Mouse (Mus musculus) neural tube, embryonic 13.5 days (tissue): ENCODE results near the gene Pdzd3. TPM values are rescaled to one million over a fixed set of nuclear protein-coding genes. Genes with fewer than 3 reads are reported as not detected.

Experiments used
- ATAC-seq: fragments of 200-750 bp; cut with Nextera tagmentation; 2 replicates; pipeline ENCODE4 v1.8.0; 2017; ENCODE audit warnings: low read depth, mild to moderate bottlenecking, moderate TSS enrichment, moderate library complexity
- H3K27ac ChIP-seq: fragments of 300-500 bp; sonication (generic); replicated peaks from 2 replicates; pipeline ENCODE4 v1.5.1; 2015; ENCODE audit warnings: moderate library complexity, mild to moderate bottlenecking, inconsistent platforms
- H3K27me3 ChIP-seq: fragments of 300-500 bp; sonication (generic); 2 replicates; pipeline ENCODE4 v1.6.1; 2015; ENCODE audit warnings: mild to moderate bottlenecking, inconsistent platforms
- H3K36me3 ChIP-seq: fragments of 300-500 bp; sonication (generic); 2 replicates; pipeline ENCODE4 v1.6.1; 2015; ENCODE audit warnings: mild to moderate bottlenecking, inconsistent platforms
- H3K4me1 ChIP-seq: fragments of 300-500 bp; sonication (generic); replicated peaks from 2 replicates; pipeline ENCODE4 v1.6.1; 2015; ENCODE audit warnings: inconsistent platforms
- H3K4me2 ChIP-seq: fragments of 300-500 bp; sonication (generic); 2 replicates; pipeline ENCODE4 v1.6.1; 2015; ENCODE audit warnings: inconsistent platforms, mild to moderate bottlenecking, moderate library complexity
- H3K4me3 ChIP-seq: fragments of 300-500 bp; sonication (generic); 2 replicates; pipeline ENCODE4 v1.5.1; 2015; ENCODE audit warnings: mild to moderate bottlenecking, inconsistent platforms
- H3K9ac ChIP-seq: fragments of 300-500 bp; sonication (generic); 2 replicates; pipeline ENCODE4 v1.6.1; 2015; ENCODE audit warnings: moderate library complexity, mild to moderate bottlenecking, inconsistent platforms
- H3K9me3 ChIP-seq: fragments of 300-500 bp; sonication (generic); 2 replicates; pipeline ENCODE4 v1.6.1; 2016; ENCODE audit warnings: inconsistent platforms
- WGBS: fragments of 180-500 bp; shearing (Covaris S2); methylation state at CpG from one replicate; pipeline ENCODE4 v1.1.7; 2015; 5-methylcytosine and 5-hydroxymethylcytosine counted together
- polyA plus RNA-seq: library from polyadenylated mRNA; unstranded; fragments of >200 nt; fragmentation: Nextera tagmentation; extraction: Ambion mirVana; gene quantifications from 2 replicates; pipeline ENCODE4 v1.2.1, GENCODE M21; 2015

Gene Pdzd3
- polyA plus RNA-seq, 1 experiment from 2014 or later, result 0.33 TPM

DNA sequence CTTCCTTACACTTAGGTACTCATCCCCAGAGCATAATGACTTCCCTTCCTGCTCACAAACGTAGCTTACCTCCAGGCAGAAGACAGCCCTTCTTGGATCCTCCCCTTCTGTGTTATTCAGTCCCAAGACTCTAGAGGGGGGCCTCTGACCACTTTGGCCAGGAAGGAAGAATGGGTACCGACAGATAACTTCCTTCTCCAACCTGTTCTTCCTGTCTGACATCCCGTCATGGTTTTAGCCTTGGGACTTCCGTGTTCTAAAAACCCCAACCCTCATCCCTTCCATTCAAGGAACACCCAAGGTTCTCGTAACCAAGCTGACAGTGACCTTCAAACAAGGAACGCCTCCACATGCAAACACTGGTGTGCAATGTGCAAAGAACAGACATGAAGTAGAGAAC is 17.2 kb upstream of the Pdzd3 start, which contains the start of gene Nlrx1:
Nlrx1 (minus strand) TSS at position 168 of the 400 bp plus-strand sequence.
- H3K4me1 ChIP-seq, result peaks cover 30% of the 10 kb centered on the region
- peaks cover 6% of the 10 kb centered on the region for H3K36me3 ChIP-seq
- peak; percentile 24; the same call in 1 of the 2 replicates for ATAC-seq
- H3K9me3 ChIP-seq, result no peaks in the 10 kb centered on the region
- H3K4me3 ChIP-seq, result peak within 1 kb of the TSS; percentile 39
- WGBS, result 86% methylated on average over 6 of the region's 6 CpGs
- peak within 1 kb of the TSS; percentile 72 for H3K9ac ChIP-seq
- H3K4me2 ChIP-seq, result peak within 1 kb of the TSS; percentile 59
- H3K27ac ChIP-seq, result peak within 1 kb of the TSS; percentile 63
- no peaks in the 10 kb centered on the region for H3K27me3 ChIP-seq

GRCm38 (mm10) chr9:44268027-44268360 is 16.7 kb upstream of the Pdzd3 start:
- H3K27ac ChIP-seq, result peak overlapping the region; percentile 63
- WGBS, result 7% methylated on average over 28 of the region's 28 CpGs

DNA sequence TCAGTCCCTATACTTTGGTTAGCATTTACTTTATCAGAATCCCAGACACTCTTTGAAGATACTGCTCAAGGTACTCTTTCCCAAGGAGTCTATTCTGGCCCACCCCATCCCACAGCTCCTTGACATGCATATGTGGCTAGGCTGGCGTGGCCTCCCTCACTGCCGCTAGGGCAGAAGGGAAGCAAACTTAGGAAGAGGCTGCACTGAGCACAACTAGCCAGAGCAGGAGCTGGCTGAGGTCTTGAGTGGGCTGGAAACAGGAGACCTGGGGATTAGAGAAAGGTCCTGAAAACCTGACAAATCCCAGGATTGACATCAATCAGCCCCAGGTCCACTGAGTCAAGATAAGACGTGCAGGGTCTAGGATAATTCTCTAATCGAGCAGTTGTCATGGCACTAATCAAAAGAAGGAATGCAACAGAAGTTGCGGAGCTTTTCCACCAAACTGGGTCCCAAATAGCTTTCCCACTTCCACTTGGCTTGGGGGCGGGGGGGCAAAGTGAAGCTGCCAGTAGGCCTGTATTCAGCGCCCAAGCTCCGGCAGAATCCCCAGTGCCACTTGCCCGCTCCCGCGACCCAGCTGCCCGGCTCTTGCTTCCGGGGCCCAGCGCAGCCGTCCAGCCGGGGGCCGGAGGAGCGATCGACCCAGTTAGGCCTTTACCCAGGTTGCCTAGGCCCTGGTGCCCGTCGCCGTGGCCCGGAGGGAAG is 16.2 kb upstream of the Pdzd3 start:
- Histone ChIP-seq H3K4me1 (peaks cover 30% of the 10 kb centered on the region), H3K27ac (peak overlapping the region; percentile 63), H3K4me3 (peak overlapping the region; percentile 39), H3K27me3 (no peaks in the 10 kb centered on the region), H3K9me3 (no peaks in the 10 kb centered on the region), H3K9ac (peak overlapping the region; percentile 72), H3K36me3 (no peaks in the 10 kb centered on the region), H3K4me2 (peak overlapping the region; percentile 59)
- WGBS, result 10% methylated on average over 23 of the region's 23 CpGs
- peak; percentile 48; the same call in 1 of the 2 replicates for ATAC-seq

More at GRCm38 (mm10) chr9:44268027-44268360, 16.7 kb upstream of the Pdzd3 start:
- Histone ChIP-seq H3K27me3 (no peaks in the 10 kb centered on the region), H3K4me2 (peak overlapping the region; percentile 59), H3K9me3 (no peaks in the 10 kb centered on the region), H3K9ac (peak overlapping the region; percentile 72), H3K4me3 (peak overlapping the region; percentile 39), H3K4me1 (peaks cover 30% of the 10 kb centered on the region), H3K36me3 (peaks cover 2% of the 10 kb centered on the region)
- peak; percentile 76 for ATAC-seq

DNA sequence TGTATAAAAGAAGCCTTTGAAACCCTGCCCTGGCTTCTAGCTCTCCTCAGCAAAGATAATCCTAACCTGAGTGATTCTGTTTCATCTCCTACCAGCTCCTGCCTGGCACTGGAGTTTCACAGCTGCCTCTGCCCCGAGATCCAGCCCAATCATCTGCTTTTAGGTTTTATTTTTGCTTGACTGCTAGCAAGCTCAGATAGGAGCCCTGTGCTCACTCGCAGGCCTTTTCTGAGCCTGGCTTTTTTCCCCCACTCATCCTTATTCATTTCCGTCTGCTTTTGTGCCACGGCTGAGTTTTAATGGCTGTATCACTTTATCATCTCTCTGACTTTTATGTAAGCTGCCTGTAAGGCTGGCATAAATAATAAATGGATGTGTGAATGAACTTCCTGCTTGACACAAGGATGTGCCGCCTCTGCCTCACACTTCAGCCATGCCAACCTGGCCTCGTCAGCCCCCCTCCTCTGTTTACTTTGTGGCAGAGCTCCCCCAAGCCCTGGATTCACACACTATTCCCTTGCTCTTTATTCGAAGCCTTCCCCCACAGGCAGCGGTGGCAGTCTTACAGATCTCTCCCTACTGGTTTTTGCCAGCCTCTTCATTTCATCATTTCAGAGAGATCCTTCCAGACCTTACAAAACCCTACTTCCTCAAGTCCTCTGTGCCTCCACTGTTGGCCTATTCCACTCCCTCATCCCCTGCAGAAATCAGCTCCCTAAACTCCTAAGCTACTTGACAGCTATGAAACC is 15.4 kb upstream of the Pdzd3 start:
- H3K36me3 ChIP-seq, result no peaks in the 10 kb centered on the region
- 48% methylated on average over 8 of the region's 8 CpGs for WGBS
- H3K27ac ChIP-seq, result peak overlapping the region; percentile 63
- H3K27me3 ChIP-seq, result no peaks in the 10 kb centered on the region
- ATAC-seq, result no peak
- H3K9me3 ChIP-seq, result no peaks in the 10 kb centered on the region
- H3K4me1 ChIP-seq, result peaks cover 30% of the 10 kb centered on the region
- no peak overlapping the region for H3K4me3 ChIP-seq
- H3K4me2 ChIP-seq, result 0 out of 2 replicates have a peak overlapping the region, but pooled peaks have one; percentile 59
- H3K9ac ChIP-seq, result peak overlapping the region; percentile 72

GRCm38 (mm10) chr9:44261388-44261787 is 10.1 kb upstream of the Pdzd3 start:
- Histone ChIP-seq H3K9ac (no peak overlapping the region), H3K9me3 (no peaks in the 10 kb centered on the region), H3K4me1 (peaks cover 12% of the 10 kb centered on the region; the same call in 1 of the 2 replicates), H3K4me3 (no peak overlapping the region), H3K4me2 (no peak overlapping the region), H3K36me3 (no peaks in the 10 kb centered on the region), H3K27ac (no peak overlapping the region), H3K27me3 (no peaks in the 10 kb centered on the region)
- ATAC-seq, result no peak
- 80% methylated on average over 14 of the region's 14 CpGs for WGBS

- Histone ChIP-seq H3K9ac (no peak overlapping the region), H3K9me3 (no peaks in the 10 kb centered on the region), H3K4me3 (no peak overlapping the region), H3K4me1 (peaks cover 24% of the 10 kb centered on the region), H3K27me3 (no peaks in the 10 kb centered on the region), H3K4me2 (no peak overlapping the region), H3K27ac (no peak overlapping the region), H3K36me3 (no peaks in the 10 kb centered on the region)
- ATAC-seq, result no peak
- 77% methylated on average over 10 of the region's 10 CpGs for WGBS
Observed at GRCm38 (mm10) chr9:44259014-44259413, 7.7 kb upstream of the Pdzd3 start.

- 78% methylated on average over 8 of the region's 8 CpGs for WGBS
- Histone ChIP-seq H3K4me3 (no peak overlapping the region), H3K4me2 (no peak overlapping the region), H3K36me3 (no peaks in the 10 kb centered on the region), H3K9me3 (no peaks in the 10 kb centered on the region), H3K4me1 (peaks cover 38% of the 10 kb centered on the region), H3K9ac (no peak overlapping the region), H3K27me3 (no peaks in the 10 kb centered on the region), H3K27ac (no peak overlapping the region)
- ATAC-seq, result no peak
Observed at GRCm38 (mm10) chr9:44256213-44256612, 4.9 kb upstream of the Pdzd3 start.

DNA sequence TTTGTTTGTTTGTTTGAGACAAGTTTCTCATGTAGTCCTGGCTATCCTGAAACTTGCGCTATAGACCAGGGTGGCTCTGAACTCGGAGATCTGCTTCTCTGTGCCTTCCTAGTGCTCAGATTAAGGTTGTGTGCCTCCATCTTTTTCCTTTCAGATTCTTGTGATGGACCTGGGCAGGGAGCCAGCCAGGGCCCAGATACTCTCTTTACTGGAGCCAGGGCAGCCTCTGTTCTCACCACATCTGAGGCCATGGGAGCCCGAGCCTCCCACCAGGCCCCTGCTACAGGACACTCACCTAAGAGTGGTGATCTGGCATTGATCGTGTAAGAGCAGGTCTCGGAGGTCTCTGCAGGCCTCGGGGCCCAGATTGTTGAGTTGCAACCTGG is 3.9 kb upstream of the Pdzd3 start:
- no peaks in the 10 kb centered on the region for H3K36me3 ChIP-seq
- H3K4me2 ChIP-seq, result peak overlapping the region; percentile 9; the same call in 1 of the 2 replicates
- no peaks in the 10 kb centered on the region for H3K9me3 ChIP-seq
- ATAC-seq, result peak; percentile 64
- no peaks in the 10 kb centered on the region for H3K27me3 ChIP-seq
- no peak overlapping the region for H3K4me3 ChIP-seq
- no peak overlapping the region for H3K9ac ChIP-seq
- H3K27ac ChIP-seq, result peak overlapping the region; percentile 82
- peaks cover 44% of the 10 kb centered on the region for H3K4me1 ChIP-seq
- WGBS, result 56% methylated on average over 6 of the region's 6 CpGs

DNA sequence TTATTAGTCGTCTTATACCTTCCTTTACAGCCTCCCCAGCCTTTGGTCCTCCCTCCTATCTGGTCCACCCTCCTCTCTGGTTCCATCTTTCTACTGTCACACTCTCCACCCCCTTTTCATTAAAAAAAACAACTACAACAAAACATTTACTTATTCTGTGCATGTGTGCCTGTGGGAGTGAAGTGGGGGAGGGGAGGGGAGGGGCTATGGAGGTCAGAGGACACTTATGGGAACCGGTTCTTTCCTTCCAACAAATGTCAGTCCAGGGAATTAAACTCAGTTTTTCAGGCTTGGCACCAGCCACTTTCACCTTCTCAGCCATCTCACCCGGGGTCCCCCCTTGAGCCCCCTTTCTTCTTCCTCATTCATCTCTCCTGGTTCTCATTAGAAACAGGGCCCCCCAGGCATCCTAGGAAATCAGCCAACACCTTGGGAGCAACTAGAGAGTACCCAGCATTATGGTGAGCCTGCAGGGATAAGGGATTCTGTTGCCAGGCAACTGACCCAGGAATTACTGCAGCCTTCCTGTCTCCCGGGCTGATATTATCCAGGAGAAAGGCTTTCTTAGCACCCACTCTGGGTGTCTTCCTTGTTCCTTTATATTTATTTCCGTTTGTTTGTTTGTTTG is 3.4 kb upstream of the Pdzd3 start:
- H3K36me3 ChIP-seq, result no peaks in the 10 kb centered on the region
- peak overlapping the region; percentile 9; the same call in 1 of the 2 replicates for H3K4me2 ChIP-seq
- H3K27ac ChIP-seq, result peak overlapping the region; percentile 82
- no peak overlapping the region for H3K4me3 ChIP-seq
- H3K9me3 ChIP-seq, result no peaks in the 10 kb centered on the region
- ATAC-seq, result peak; percentile 81
- H3K27me3 ChIP-seq, result no peaks in the 10 kb centered on the region
- H3K9ac ChIP-seq, result no peak overlapping the region
- peaks cover 49% of the 10 kb centered on the region for H3K4me1 ChIP-seq
- WGBS, result 5% methylated on average over 5 of the region's 5 CpGs

DNA sequence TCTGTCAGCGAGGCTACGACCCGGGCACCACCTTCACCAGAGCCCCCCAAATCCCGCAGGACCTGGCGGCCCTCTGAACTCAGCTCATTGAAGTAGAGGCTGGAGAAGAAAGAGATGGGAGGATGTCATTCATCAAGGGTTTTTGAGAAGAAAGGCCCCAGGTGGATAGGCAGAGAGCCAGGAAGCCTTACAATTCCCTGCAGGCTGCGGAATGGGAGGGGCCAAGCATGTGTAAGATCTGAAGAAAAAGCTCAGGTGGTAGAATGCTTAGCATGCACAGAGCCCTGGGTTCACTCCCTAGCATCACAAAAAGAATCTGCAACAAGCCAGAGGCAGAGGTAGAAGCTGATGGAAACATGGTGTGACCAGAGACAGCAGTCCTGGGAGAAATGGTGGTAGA is 2.2 kb upstream of the Pdzd3 start:
- Histone ChIP-seq H3K36me3 (no peaks in the 10 kb centered on the region), H3K9ac (no peak overlapping the region), H3K27ac (no peak overlapping the region), H3K27me3 (no peaks in the 10 kb centered on the region), H3K4me3 (no peak overlapping the region), H3K4me1 (peaks cover 54% of the 10 kb centered on the region), H3K4me2 (no peak overlapping the region), H3K9me3 (no peaks in the 10 kb centered on the region)
- WGBS, result 80% methylated on average over 6 of the region's 6 CpGs
- ATAC-seq, result no peak

DNA sequence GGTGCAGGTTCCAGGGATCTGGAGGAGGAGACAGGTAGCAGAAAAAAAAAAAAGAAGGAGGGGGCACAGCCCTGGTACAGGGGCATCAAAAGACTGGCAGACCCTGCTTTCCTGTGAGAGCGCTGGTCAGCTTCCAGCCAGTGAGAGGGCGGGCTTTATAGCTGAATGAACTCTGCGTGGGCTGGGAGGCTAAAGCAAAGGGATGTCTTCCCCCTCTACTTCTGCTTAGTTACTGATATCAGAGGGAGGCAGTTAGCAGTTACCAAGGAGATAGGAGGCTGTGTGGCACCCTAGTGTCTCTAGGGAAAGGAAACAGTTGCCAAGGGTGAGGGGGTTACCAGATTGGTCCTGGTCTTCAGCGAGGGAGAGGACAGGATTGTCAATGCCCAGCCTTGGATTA is 826 bp downstream of the Pdzd3 start:
- H3K4me2 ChIP-seq, result no peak overlapping the region
- H3K4me1 ChIP-seq, result peaks cover 44% of the 10 kb centered on the region
- no peak overlapping the region for H3K9ac ChIP-seq
- no peaks in the 10 kb centered on the region for H3K27me3 ChIP-seq
- 47% methylated on average over 4 of the region's 4 CpGs for WGBS
- ATAC-seq, result no peak
- no peaks in the 10 kb centered on the region for H3K36me3 ChIP-seq
- H3K27ac ChIP-seq, result no peak overlapping the region
- no peaks in the 10 kb centered on the region for H3K9me3 ChIP-seq
- H3K4me3 ChIP-seq, result no peak overlapping the region
